Mouse (Mus musculus): ENCODE results near the gene Prpf4.

- no peak for TF ChIP-seq CTCF (IDR thresholded peaks at IDR 0.05; ENCODE audit: borderline replicate concordance, insufficient read depth, low read length)
- TF ChIP-seq POLR2A (IDR thresholded peaks at IDR 0.05; ENCODE audit: low read depth, low read length) = no peak
Measured at GRCm38 (mm10) chr4:62395806-62396205, 12.8 kb upstream of the Prpf4 start.

Data from embryonic fibroblast, embryonic 13.5 days (primary cell).